ENCODE assay signal across 13 mouse cellular contexts in genomic region chr1:156543999-156544398, GRCm38 (mm10). TPM values are rescaled to one million over a fixed set of nuclear protein-coding genes. Genes with fewer than 3 reads are reported as not detected.
DNase-seq lines count a peak whose midpoint lies in the region; ATAC-seq and TF ChIP-seq lines count a peak whose summit lies in the region.
"Had no signal": no experiment of that assay in that cellular context is flagged by ENCODE, and none has a peak within 500 bp of the region (broad histone marks: within the 10 kb centered on the region; RNA-seq: fewer than 3 reads in every experiment).

No protein-coding gene starts in this region.

- H3K9me3 ChIP-seq in heart, embryonic 13.5 days = no peaks in the 10 kb centered on the region
- H3K9me3 ChIP-seq in kidney, embryonic 15.5 days (replicated peaks) = no peaks in the 10 kb centered on the region
- H3K9me3 ChIP-seq in stomach, embryonic 16.5 days (replicated peaks; ENCODE audit: control insufficient read depth, low read length) = no peaks in the 10 kb centered on the region
- no peaks in the 10 kb centered on the region for H3K9me3 ChIP-seq in stomach, postnatal 0 days (ENCODE audit: control insufficient read depth, low read length)
- H3K9me3 ChIP-seq: embryonic facial prominence, embryonic 12.5 days; G1E had no signal

- no peak for ATAC-seq in heart, embryonic 13.5 days (ENCODE audit: extremely low read depth, insufficient number of reproducible peaks, low FRiP score, low TSS enrichment)
- ATAC-seq in kidney, embryonic 15.5 days (replicated peaks; ENCODE audit: low FRiP score) = no peak
- ATAC-seq in stomach, embryonic 16.5 days (ENCODE audit: insufficient read depth, low FRiP score) = no peak
- ATAC-seq in stomach, postnatal 0 days (ENCODE audit: low FRiP score, low TSS enrichment) = no peak
- ATAC-seq in CD4-positive, CD25-positive, alpha-beta regulatory T cell, adult 4 months = no peak

- no peaks in the 10 kb centered on the region for H3K36me3 ChIP-seq in heart, embryonic 13.5 days
- no peaks in the 10 kb centered on the region for H3K36me3 ChIP-seq in kidney, embryonic 15.5 days
- no peaks in the 10 kb centered on the region for H3K36me3 ChIP-seq in stomach, embryonic 16.5 days (ENCODE audit: control insufficient read depth, insufficient read depth, low read length)
- H3K36me3 ChIP-seq in stomach, postnatal 0 days (ENCODE audit: control insufficient read depth, insufficient read depth, low read length) = no peaks in the 10 kb centered on the region
- H3K36me3 ChIP-seq: embryonic facial prominence, embryonic 12.5 days; G1E had no signal

- no peak overlapping the region for H3K27ac ChIP-seq in heart, embryonic 13.5 days (replicated peaks)
- no peak overlapping the region for H3K27ac ChIP-seq in kidney, embryonic 15.5 days
- H3K27ac ChIP-seq in stomach, embryonic 16.5 days (ENCODE audit: low read length) = no peak overlapping the region
- H3K27ac ChIP-seq in stomach, postnatal 0 days (replicated peaks) = no peak overlapping the region
- H3K27ac ChIP-seq: embryonic facial prominence, embryonic 12.5 days had no signal

- WGBS in heart, embryonic 13.5 days = 15% methylated on average over 12 of the region's 12 CpGs
- WGBS in kidney, embryonic 15.5 days = 18% methylated on average over 12 of the region's 12 CpGs
- 18% methylated on average over 12 of the region's 12 CpGs for WGBS in stomach, embryonic 16.5 days
- WGBS in stomach, postnatal 0 days = 22% methylated on average over 12 of the region's 12 CpGs

- no peak for TF ChIP-seq CTCF in stomach, postnatal 0 days (IDR thresholded peaks at IDR 0.05; ENCODE audit: low read depth)

- H3K4me3 ChIP-seq in heart, embryonic 13.5 days = no peak overlapping the region
- H3K4me3 ChIP-seq in kidney, embryonic 15.5 days (replicated peaks) = no peak overlapping the region
- H3K4me3 ChIP-seq in stomach, embryonic 16.5 days (replicated peaks; ENCODE audit: low read length) = no peak overlapping the region
- H3K4me3 ChIP-seq in stomach, postnatal 0 days (ENCODE audit: low read depth, low read length) = no peak overlapping the region
- H3K4me3 ChIP-seq: embryonic facial prominence, embryonic 12.5 days had no signal

- no peak for DNase-seq in heart, adult 9 months (ENCODE audit: low spot score in 2 of 2)
- DNase-seq in kidney, adult 11 months = no peak
- DNase-seq in stomach, postnatal 0 days (ENCODE audit: low spot score) = no peak
- DNase-seq: adrenal gland, postnatal 14 days; cerebellum, adult 9-11 months; kidney, postnatal 10 days; lung, adult 2 months had no signal

- peaks cover 5% of the 10 kb centered on the region for H3K4me1 ChIP-seq in heart, embryonic 13.5 days
- H3K4me1 ChIP-seq in kidney, embryonic 15.5 days = peaks cover 5% of the 10 kb centered on the region; the same call in 1 of the 2 replicates
- 0 out of 2 replicates have a peak, but pooled peaks cover 4% of the 10 kb centered on the region for H3K4me1 ChIP-seq in stomach, embryonic 16.5 days (ENCODE audit: control insufficient read depth, insufficient read depth, low read length)
- no peaks in the 10 kb centered on the region for H3K4me1 ChIP-seq in stomach, postnatal 0 days (replicated peaks; ENCODE audit: control insufficient read depth, insufficient read depth)

- peak overlapping the region; percentile 25; the same call in 1 of the 2 replicates for H3K9ac ChIP-seq in heart, embryonic 13.5 days
- H3K9ac ChIP-seq in kidney, embryonic 15.5 days = no peak overlapping the region
- no peak overlapping the region for H3K9ac ChIP-seq in stomach, embryonic 16.5 days (ENCODE audit: low read length)
- H3K9ac ChIP-seq in stomach, postnatal 0 days (ENCODE audit: low read length) = no peak overlapping the region
- H3K9ac ChIP-seq: embryonic facial prominence, embryonic 12.5 days had no signal

- TF ChIP-seq EP300 in stomach, postnatal 0 days (optimal IDR thresholded peaks at IDR 0.05) = no peak

- H3K27me3 ChIP-seq in heart, embryonic 13.5 days (replicated peaks) = no peaks in the 10 kb centered on the region
- no peaks in the 10 kb centered on the region for H3K27me3 ChIP-seq in kidney, embryonic 15.5 days
- no peaks in the 10 kb centered on the region for H3K27me3 ChIP-seq in stomach, embryonic 16.5 days (ENCODE audit: control insufficient read depth, insufficient read depth, low read length)
- no peaks in the 10 kb centered on the region for H3K27me3 ChIP-seq in stomach, postnatal 0 days (ENCODE audit: control insufficient read depth, insufficient read depth, low read length)
- H3K27me3 ChIP-seq: embryonic facial prominence, embryonic 12.5 days had no signal

- H3K4me2 ChIP-seq in heart, embryonic 13.5 days = peak overlapping the region; percentile 53
- H3K4me2 ChIP-seq in kidney, embryonic 15.5 days = peak overlapping the region; percentile 40
- 0 out of 2 replicates have a peak overlapping the region, but pooled peaks have one; percentile 9 for H3K4me2 ChIP-seq in stomach, embryonic 16.5 days (ENCODE audit: low read depth, low read length)
- no peak overlapping the region for H3K4me2 ChIP-seq in stomach, postnatal 0 days (replicated peaks; ENCODE audit: low read depth)
- H3K4me2 ChIP-seq: embryonic facial prominence, embryonic 12.5 days had no signal

RNA-seq across cellular contexts. Expression of gene Abl2, which starts 14.6 kb away (rescaled TPM):
- polyA plus RNA-seq in heart, embryonic 13.5 days (2015; fragmentation: Nextera tagmentation; extraction: Ambion mirVana) = 2.4 and 2.9 TPM in 2 replicates
- polyA plus RNA-seq in kidney, embryonic 15.5 days (2015; fragmentation: Nextera tagmentation; extraction: Ambion mirVana) = 4.4 and 5.2 TPM in 2 replicates
- polyA plus RNA-seq in stomach, embryonic 16.5 days (2015; fragmentation: Nextera tagmentation; extraction: Ambion mirVana) = 3.1 and 3.6 TPM in 2 replicates
- 1.4 TPM in 2 replicates for polyA plus RNA-seq in stomach, postnatal 0 days (2015; fragmentation: Nextera tagmentation; extraction: Ambion mirVana)
- 1 to 10 TPM; 4.6 to 4.9 TPM for polyA plus RNA-seq in CD4-positive, CD25-positive, alpha-beta regulatory T cell, adult 4 months (2017; shearing (Covaris generic))

RNA-seq across cellular contexts. Expression of gene Gm10031, which starts 20.2 kb away (rescaled TPM):
- 0.31 and 0.61 TPM in 2 replicates for polyA plus RNA-seq in heart, embryonic 13.5 days (2015; fragmentation: Nextera tagmentation; extraction: Ambion mirVana)
- polyA plus RNA-seq in kidney, embryonic 15.5 days (2015; fragmentation: Nextera tagmentation; extraction: Ambion mirVana) = 0.42 and 0.72 TPM in 2 replicates
- 0.09 and 1.00 TPM in 2 replicates for polyA plus RNA-seq in stomach, embryonic 16.5 days (2015; fragmentation: Nextera tagmentation; extraction: Ambion mirVana)
- 0.53 and 0.62 TPM in 2 replicates for polyA plus RNA-seq in stomach, postnatal 0 days (2015; fragmentation: Nextera tagmentation; extraction: Ambion mirVana)
- 1 to 10 TPM in 1 of 2 experiments, under 1 TPM in 1; 0.66 to 4.8 TPM for polyA plus RNA-seq in CD4-positive, CD25-positive, alpha-beta regulatory T cell, adult 4 months (2017; shearing (Covaris generic))
